Mouse (Mus musculus) liver, embryonic 16.5 days (tissue): ENCODE data around the gene Cstf3. TPM values are rescaled to one million over a fixed set of nuclear protein-coding genes. Genes with fewer than 3 reads are reported as not detected.

Experiments used
- ATAC-seq: fragments of 200-750 bp; cut with Nextera tagmentation; 2 replicates; pipeline ENCODE4 v1.8.0; 2017; ENCODE audit warnings: low read depth, mild to moderate bottlenecking, moderate number of reproducible peaks, moderate library complexity
- H3K27ac ChIP-seq: fragments of 300-500 bp; sonication (generic); 2 replicates; pipeline ENCODE4 v1.5.1; 2014; ENCODE audit warnings: mild to moderate bottlenecking, low read length
- H3K27me3 ChIP-seq: fragments of 300-500 bp; sonication (generic); 2 replicates; pipeline ENCODE4 v1.6.1; 2014; ENCODE audit warnings: low read depth, low read length, mixed read lengths; ENCODE audit not compliant: control insufficient read depth, insufficient read depth
- H3K36me3 ChIP-seq: fragments of 300-500 bp; sonication (generic); 2 replicates; pipeline ENCODE4 v1.6.1; 2014; ENCODE audit warnings: mild to moderate bottlenecking; ENCODE audit not compliant: control insufficient read depth, insufficient read depth
- H3K4me1 ChIP-seq: fragments of 300-500 bp; sonication (generic); 2 replicates; pipeline ENCODE4 v1.6.1; 2014; ENCODE audit warnings: low read depth, low read length, mixed read lengths; ENCODE audit not compliant: control insufficient read depth
- H3K4me2 ChIP-seq: fragments of 300-500 bp; sonication (generic); 2 replicates; pipeline ENCODE4 v1.6.1; 2014; ENCODE audit warnings: low read depth, low read length, mixed read lengths
- H3K4me3 ChIP-seq: fragments of 300-500 bp; sonication (generic); 2 replicates; pipeline ENCODE4 v1.5.1; 2014; ENCODE audit warnings: low read depth, mild to moderate bottlenecking, low read length
- H3K9ac ChIP-seq: fragments of 300-500 bp; sonication (generic); 2 replicates; pipeline ENCODE4 v1.6.1; 2014; ENCODE audit warnings: low read depth, low read length
- H3K9me3 ChIP-seq: fragments of 300-500 bp; sonication (generic); replicated peaks from 2 replicates; pipeline ENCODE4 v1.6.1; 2016; ENCODE audit warnings: low read length; ENCODE audit not compliant: control insufficient read depth
- WGBS: fragments of 180-500 bp; shearing (Covaris S2); extraction: QIAGEN DNeasy Blood & Tissue Kit; methylation state at CpG from one replicate; pipeline ENCODE4 v1.1.7; 2014; ENCODE audit not compliant: insufficient replicate concordance; 5-methylcytosine and 5-hydroxymethylcytosine counted together
- polyA plus RNA-seq: library from polyadenylated mRNA; unstranded; fragments of >200 nt; fragmentation: Nextera tagmentation; extraction: Ambion mirVana; gene quantifications from 2 replicates; pipeline ENCODE4 v1.2.1, GENCODE M21; 2015

The Cstf3 gene
- polyA plus RNA-seq, 1 experiment from 2014 or later, result 21.9 TPM

DNA sequence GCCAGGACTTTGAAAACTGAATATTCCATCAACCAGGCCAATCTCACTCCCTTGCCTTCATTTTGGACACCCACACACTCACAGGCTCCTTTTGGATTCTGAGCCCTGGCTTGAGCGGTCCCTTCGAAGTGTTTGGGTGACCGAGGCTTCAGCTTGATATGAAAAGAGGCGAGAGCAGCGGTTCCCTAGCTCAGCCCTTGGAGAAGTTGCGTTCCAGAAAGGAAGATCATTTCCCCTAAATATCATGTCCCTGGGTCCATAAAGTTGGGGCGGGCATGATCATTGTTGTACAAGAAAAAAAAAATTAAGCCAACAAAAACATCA, 122.1 kb downstream of the Cstf3 start:
- ATAC-seq, result 0 out of 2 replicates have a peak, but pooled peaks have one; percentile 11
- peak overlapping the region; percentile 73 for H3K4me2 ChIP-seq
- H3K27ac ChIP-seq, result no peak overlapping the region
- WGBS, result 4% methylated on average over 7 of the region's 7 CpGs
- H3K9me3 ChIP-seq, result no peaks in the 10 kb centered on the region
- peaks cover 26% of the 10 kb centered on the region for H3K27me3 ChIP-seq
- no peaks in the 10 kb centered on the region for H3K36me3 ChIP-seq
- peak overlapping the region; percentile 54 for H3K9ac ChIP-seq
- peak overlapping the region; percentile 70 for H3K4me3 ChIP-seq
- H3K4me1 ChIP-seq, result peaks cover 2% of the 10 kb centered on the region; the same call in 1 of the 2 replicates

DNA sequence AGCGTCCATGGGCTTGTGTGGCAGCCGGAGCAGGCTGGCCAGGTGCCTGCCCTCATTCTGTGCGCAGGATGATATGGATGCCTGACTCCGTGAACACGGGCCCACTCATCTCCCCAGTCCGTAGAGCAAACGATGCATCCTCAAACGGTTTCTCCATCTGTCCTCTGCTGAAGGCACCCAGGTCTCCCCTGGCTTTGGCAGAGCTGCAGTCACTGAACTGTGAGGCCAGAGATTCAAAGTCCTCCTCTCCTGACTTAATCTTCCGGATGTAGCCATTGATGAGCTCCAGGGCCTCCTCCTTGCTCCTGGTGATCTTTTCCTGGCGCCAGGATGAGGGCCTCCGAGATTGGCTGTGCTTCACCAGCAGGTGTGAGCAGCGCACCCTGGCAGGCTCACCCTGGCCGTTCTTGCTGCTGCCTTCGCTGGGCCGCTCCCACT, 124.0 kb downstream of the Cstf3 start:
- no peaks in the 10 kb centered on the region for H3K36me3 ChIP-seq
- H3K27me3 ChIP-seq, result peaks cover 26% of the 10 kb centered on the region
- no peak overlapping the region for H3K4me2 ChIP-seq
- peaks cover 2% of the 10 kb centered on the region; the same call in 1 of the 2 replicates for H3K4me1 ChIP-seq
- no peak overlapping the region for H3K9ac ChIP-seq
- ATAC-seq, result no peak
- no peaks in the 10 kb centered on the region for H3K9me3 ChIP-seq
- H3K27ac ChIP-seq, result no peak overlapping the region
- WGBS, result 60% methylated on average over 15 of the region's 15 CpGs
- no peak overlapping the region for H3K4me3 ChIP-seq

Other genes with a start within 250 kb of the Cstf3 start
- gene D430041D05Rik, start 179.5 kb upstream of the Cstf3 start, polyA plus RNA-seq, result 0.05 TPM in 1 of 2 replicates, not detected in the other
- gene Hipk3, start 96.1 kb upstream of the Cstf3 start, polyA plus RNA-seq, result 7.4 and 7.5 TPM in 2 replicates
- gene Tcp11l1, start 121.6 kb downstream of the Cstf3 start, polyA plus RNA-seq, result 4.3 and 4.6 TPM in 2 replicates
- not detected in 2 replicates for gene Pin1rt1, start 125.9 kb downstream of the Cstf3 start, polyA plus RNA-seq
- 13.0 and 14.0 TPM in 2 replicates for gene Depdc7, start 152.4 kb downstream of the Cstf3 start, polyA plus RNA-seq
- 1.6 and 1.7 TPM in 2 replicates for gene Qser1, start 226.2 kb downstream of the Cstf3 start, polyA plus RNA-seq